Mouse (Mus musculus): ENCODE measurements around the gene Ttc39a.

Gene Ttc39a

GRCm38 (mm10) chr4:109420138-109420795, 13.8 kb downstream of the Ttc39a start:
- no peak for DNase-seq (ENCODE audit: low spot score)

GRCm38 (mm10) chr4:109421608-109422007, 15.2 kb downstream of the Ttc39a start:
- no peak for DNase-seq (ENCODE audit: low spot score)

- DNase-seq (ENCODE audit: low spot score): no peak
Measured at GRCm38 (mm10) chr4:109422436-109422835, 16.0 kb downstream of the Ttc39a start.

GRCm38 (mm10) chr4:109423438-109423837, 17.0 kb downstream of the Ttc39a start:
- DNase-seq (ENCODE audit: low spot score): no peak

- DNase-seq (ENCODE audit: low spot score): no peak
Measured at GRCm38 (mm10) chr4:109427058-109427457, 20.6 kb downstream of the Ttc39a start.

GRCm38 (mm10) chr4:109430250-109430649, 23.8 kb downstream of the Ttc39a start:
- no peak for DNase-seq (ENCODE audit: low spot score)

GRCm38 (mm10) chr4:109430854-109431253, 24.4 kb downstream of the Ttc39a start:
- DNase-seq (ENCODE audit: low spot score): no peak

GRCm38 (mm10) chr4:109432668-109433375, 26.4 kb downstream of the Ttc39a start:
- no peak for DNase-seq (ENCODE audit: low spot score)

- DNase-seq (ENCODE audit: low spot score): no peak
Measured at GRCm38 (mm10) chr4:109433641-109434040, 27.2 kb downstream of the Ttc39a start.

GRCm38 (mm10) chr4:109434256-109434655, 27.8 kb downstream of the Ttc39a start:
- DNase-seq (ENCODE audit: low spot score): no peak

GRCm38 (mm10) chr4:109437913-109438878, 31.8 kb downstream of the Ttc39a start:
- DNase-seq (ENCODE audit: low spot score): peak; percentile 42

GRCm38 (mm10) chr4:109439101-109439500, 32.7 kb downstream of the Ttc39a start:
- DNase-seq (ENCODE audit: low spot score): no peak

GRCm38 (mm10) chr4:109439825-109440248, 33.4 kb downstream of the Ttc39a start:
- no peak for DNase-seq (ENCODE audit: low spot score)

- DNase-seq (ENCODE audit: low spot score): no peak
Measured at GRCm38 (mm10) chr4:109440381-109440780, 34.0 kb downstream of the Ttc39a start.

GRCm38 (mm10) chr4:109441000-109441399, 34.6 kb downstream of the Ttc39a start:
- DNase-seq (ENCODE audit: low spot score): no peak

- DNase-seq (ENCODE audit: low spot score): no peak
Measured at GRCm38 (mm10) chr4:109442126-109442525, 35.7 kb downstream of the Ttc39a start.

- no peak for DNase-seq (ENCODE audit: low spot score)
Measured at GRCm38 (mm10) chr4:109442649-109443048, 36.2 kb downstream of the Ttc39a start.

GRCm38 (mm10) chr4:109444471-109444870, 38.0 kb downstream of the Ttc39a start:
- DNase-seq (ENCODE audit: low spot score): no peak

- no peak for DNase-seq (ENCODE audit: low spot score)
Measured at GRCm38 (mm10) chr4:109444951-109445350, 38.5 kb downstream of the Ttc39a start.

- DNase-seq (ENCODE audit: low spot score): no peak
Measured at GRCm38 (mm10) chr4:109445397-109445796, 39.0 kb downstream of the Ttc39a start.

GRCm38 (mm10) chr4:109445956-109446355, 39.5 kb downstream of the Ttc39a start:
- no peak for DNase-seq (ENCODE audit: low spot score)

- no peak for DNase-seq (ENCODE audit: low spot score)
Measured at GRCm38 (mm10) chr4:109448531-109448930, 42.1 kb downstream of the Ttc39a start.
